Mouse (Mus musculus): ENCODE measurements at regions not wholly inside any gene's neighbourhood (a gene's known extent, or its start where the extent isn't known, plus 50 kb on each side); places are given as distances from the start of the nearest gene placed in this dataset.

DNA sequence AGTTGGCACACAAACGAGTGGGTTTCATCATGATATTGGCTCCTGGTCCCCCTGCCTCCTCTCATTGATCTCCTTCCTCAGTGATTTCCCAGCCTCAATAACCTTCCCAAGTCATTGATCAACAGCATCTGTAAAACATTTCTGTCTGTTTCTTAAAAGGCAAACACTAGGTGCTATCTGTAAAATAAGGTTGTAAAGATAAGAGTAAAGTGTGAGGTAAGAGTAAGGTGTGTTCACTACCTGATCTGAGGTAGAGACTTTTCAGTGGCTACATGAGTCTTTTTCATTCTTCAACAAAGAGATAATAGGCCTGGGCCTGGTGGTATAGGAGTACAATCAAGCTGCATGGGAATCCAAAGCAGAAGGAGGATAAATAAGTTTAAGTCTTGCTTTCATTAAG is 55.7 kb downstream of the Plk2 start:
- DNase-seq, result no peak

- DNase-seq, result no peak
Observed at GRCm38 (mm10) chr13:110452009-110452525, 57.2 kb downstream of the Plk2 start.

- DNase-seq, result no peak
Observed at GRCm38 (mm10) chr13:110455085-110455484, 60.2 kb downstream of the Plk2 start.

- no peak for DNase-seq
Observed at GRCm38 (mm10) chr13:110455569-110456196, 60.8 kb downstream of the Plk2 start.

DNA sequence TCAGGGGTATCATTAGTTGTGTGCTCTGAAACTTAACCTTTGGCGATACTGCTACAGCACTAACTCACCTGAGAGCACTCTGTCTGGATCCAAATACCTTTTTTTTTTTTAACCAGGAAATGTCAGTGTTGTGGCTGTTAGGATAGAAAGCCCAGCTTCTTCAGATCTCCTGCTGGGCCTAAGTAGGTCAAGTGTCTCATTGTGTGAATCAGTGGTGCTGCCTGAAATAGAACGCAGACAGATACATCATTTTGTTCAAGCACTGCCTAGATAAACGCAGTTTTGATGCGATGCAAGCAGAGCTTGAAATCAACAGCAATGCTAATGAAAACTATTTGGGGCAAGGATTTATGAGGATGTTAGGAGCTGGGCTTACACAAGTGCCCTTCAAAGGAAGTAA is 63.9 kb downstream of the Plk2 start:
- DNase-seq, result no peak

DNA sequence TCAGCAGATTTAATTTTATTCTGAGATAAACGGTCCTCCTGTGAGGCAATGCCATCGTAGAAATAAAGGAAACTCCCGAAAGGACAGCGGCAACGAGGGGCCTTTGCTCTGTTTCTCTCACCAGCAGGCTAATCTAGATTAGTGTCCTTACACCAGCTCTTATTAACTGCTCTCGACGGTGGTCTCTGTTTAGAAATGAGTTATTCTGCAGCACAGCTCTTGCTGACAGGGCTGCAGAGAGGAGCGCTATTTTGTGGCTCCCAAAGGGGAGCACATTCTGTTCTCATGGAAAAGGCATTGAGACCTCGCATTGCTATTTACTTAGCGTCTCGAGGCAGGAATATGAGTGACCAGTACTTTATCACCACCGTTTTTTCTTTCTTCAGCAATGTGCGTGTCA is 66.7 kb downstream of the Plk2 start:
- DNase-seq, result no peak

- no peak for DNase-seq
Observed at GRCm38 (mm10) chr13:110471526-110471925, 76.7 kb downstream of the Plk2 start.

DNA sequence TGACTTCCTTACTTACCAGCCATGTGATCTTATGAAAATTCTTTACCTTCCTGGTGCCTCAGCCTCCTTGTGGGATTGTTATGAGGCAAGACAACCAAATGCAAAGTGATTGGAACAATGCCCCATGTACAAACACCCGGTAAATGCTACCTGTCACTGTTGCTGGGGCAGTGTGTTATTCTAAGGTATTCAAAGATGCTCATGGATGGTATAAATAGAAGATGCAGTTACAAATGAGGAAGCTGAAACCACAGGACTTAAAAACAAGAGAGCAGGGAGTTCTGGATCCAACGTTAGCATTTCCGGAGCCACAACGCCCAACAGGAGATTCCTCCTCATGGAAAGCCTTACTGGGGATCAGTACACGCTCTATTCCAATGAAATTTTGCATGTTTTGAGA is 82.9 kb downstream of the Plk2 start:
- DNase-seq, result no peak

GRCm38 (mm10) chr13:110484358-110484940 is 89.6 kb downstream of the Plk2 start:
- DNase-seq, result no peak

DNA sequence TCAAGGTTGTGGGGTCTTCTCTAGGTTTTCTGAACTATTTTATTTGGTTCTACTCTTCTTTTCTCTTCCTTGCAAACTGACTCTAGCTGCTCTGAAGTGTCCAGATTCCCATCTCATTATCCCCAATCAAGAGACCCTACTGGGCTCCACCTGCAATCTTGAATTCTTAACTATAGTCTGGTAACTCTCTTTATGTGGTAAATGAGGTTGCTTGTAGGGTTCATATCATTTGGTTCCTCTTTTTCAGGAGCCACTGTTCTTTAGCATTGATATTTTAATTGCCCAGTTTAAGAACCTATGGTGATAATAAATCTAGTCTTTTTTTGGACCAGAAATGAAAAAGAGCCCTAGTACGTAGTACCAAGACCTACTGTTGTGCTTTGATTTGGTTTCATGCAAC is 90.7 kb downstream of the Plk2 start:
- no peak for DNase-seq

DNA sequence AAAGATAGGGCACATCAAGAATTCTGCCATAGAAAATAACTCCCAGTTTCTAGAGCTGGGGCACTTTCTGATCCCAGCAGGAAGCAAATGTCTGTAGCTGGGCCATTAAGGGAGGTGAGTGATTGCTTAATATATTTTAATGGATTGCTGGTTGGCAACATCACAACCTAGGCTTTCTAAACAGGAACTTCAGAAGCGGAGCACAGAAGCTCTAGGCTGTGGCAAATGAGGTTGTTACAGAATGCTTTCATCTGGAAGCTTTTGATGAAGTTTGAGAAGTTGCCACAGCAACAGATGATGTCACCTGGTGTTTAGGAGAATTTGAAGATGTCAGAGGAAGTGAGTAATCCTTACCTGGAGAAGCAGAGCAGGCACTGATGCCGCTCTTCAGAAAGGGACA is 95.3 kb downstream of the Plk2 start:
- no peak for DNase-seq

DNA sequence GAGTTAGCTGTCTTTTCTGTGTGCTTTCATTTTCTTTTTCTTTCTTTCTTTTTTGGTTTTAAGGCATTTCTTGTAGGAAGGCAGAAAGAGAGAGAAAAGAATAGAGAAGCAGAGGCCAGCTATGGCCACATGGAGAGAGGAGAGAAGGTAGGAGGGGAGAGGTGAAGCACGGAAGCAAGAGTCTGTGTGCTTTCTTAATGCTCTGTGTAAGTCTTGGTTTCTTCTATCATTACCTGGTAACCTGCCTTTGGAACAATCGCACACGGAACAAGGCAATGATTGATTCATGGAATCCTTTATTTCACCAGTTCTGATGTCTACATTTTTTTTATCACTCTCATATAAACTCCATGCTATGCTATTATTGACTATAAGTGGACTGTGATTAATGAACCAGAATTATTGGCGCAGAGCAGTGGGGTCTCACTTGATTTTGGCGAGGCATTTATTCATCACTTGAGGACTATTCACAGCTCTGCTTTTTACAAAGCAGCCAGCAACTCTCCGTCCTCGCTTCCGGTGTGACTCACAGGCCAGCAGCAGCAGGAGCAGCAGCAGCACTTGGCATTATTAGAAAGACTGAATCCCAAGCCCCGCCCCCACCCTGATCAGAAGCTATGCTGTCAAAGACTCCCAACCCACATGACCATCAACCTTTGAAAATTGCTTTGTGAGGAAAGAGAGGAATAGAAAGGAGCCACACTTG is 97.6 kb downstream of the Plk2 start:
- DNase-seq, result peak; percentile 27

DNA sequence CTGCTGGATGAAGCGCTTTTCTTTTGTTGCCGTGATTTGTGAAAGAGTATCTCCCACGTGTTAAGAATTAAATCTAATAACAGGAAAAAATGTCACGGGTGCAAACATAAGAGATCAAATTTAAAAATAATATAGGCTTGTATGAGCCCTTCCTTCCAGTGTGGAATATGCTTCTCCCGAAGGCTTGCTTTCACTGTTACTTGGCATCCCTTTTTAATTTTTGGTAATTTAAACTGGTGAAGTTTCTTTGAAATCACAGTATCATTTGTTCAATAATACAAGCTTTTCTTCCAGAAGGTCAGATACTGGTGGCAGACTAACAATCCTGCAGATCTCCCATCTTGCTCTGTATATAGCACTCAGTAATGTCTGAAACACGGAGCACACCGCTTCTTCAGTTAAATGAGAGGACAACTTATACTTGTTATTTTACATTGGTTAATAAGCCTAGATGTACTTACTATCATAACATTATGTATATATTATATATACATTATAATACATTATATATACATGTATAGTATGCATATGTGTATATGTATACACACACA is 98.2 kb downstream of the Plk2 start:
- no peak for DNase-seq

GRCm38 (mm10) chr13:110497461-110497860 is 102.6 kb downstream of the Plk2 start:
- DNase-seq, result no peak

DNA sequence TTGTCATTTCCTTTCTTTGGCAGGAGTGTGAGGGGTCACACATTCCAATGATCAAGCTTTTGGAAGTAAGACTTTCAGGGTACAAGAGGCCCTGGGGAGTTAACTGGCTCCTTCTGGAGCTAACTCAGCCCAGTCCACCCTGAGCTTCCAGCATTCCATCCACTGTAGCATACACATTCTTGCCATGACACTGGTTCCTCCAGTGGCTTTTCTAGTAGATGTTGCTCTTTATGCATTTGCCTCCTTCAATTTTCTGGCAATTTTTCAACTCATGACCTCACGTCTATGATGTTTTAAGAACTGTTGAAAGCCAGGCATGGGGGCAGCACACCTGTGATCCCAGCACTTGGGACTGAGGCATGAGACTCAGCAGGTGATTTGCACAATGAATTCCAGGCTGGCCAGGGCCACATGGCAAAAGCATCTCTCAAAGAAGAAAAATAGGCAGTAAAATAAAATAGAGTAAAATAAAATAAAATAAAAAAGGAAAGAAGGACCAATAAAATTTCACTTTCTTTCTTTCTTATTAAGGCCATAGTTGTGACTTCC is 113.0 kb downstream of the Plk2 start:
- DNase-seq, result no peak

DNA sequence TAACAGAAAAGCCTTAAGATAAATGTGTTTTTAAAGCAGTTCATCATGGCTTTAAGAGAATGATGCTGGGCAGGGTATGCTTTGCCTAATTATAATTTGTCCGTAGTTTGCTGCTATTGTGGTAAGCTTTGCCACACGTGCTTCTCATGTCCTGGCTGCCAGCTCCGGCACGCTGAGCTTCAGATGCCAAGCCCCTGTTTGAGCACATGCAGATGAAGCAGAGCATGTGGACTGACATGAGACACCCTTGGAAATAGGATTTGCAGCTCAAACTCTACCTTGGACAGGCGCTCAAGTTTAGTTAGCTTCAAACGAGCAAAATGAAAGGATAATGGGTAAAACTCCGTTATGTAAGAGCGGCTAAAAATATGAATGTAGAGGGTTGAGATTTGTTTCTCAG is 123.1 kb downstream of the Plk2 start:
- DNase-seq, result no peak

DNA sequence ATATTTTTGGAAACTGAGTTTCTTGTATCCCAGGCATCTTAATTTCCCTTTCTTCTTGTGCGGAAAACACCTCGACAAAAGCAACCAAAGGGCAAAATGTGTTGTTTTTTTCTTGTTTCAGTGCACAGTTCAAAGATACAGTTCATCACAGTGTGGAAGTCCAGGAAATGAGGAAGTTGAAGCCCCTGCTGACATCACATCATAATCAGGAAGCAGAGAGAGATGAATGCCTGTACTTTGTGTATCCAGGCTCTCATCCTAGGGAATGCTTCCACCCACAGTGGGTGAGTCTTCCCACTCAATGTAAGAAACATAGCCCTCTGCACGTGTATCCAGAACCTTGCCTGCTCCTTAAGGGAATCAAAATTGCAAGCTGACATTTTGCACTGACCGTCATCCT is 128.1 kb downstream of the Plk2 start:
- DNase-seq, result no peak

DNA sequence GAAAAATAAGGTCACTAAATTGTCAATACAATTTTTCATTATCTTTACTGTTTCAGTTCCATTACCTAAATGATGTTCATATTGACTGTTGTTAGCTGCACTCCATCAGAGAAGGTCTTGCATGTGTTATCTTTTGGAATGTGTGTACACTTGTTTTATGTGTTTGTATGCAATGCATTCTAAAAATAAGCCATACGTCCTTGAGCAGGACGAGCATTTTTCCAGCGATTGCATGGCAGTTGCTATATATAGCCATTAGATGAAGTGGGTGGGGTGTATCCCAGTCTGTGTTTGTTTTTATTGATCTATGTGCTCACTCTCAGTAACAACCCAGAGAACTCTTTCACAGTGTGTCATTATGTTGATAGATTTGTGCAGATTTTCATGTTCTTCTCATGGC is 132.8 kb downstream of the Plk2 start:
- no peak for DNase-seq

DNA sequence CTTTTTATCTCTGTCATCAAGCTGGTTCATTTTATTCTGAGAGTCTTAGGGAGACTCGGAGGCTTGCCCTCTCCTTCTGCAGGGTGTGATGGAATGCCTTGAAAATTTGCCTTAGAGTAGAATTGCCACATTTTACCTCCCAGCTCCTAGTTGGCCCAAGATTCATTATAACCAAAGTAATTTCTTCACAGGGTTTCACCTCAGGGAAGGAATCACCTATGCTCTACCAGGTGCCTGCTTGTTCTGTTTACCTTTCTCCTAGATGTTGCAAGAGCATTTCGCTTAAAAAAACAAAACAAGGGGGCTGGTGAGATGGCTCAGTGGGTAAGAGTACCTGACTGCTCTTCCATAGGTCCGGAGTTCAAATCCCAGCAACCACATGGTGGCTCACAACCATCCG is 134.8 kb downstream of the Plk2 start:
- no peak for DNase-seq

- DNase-seq, result peak; percentile 65
Observed at GRCm38 (mm10) chr13:110534320-110534764, 139.5 kb downstream of the Plk2 start.

GRCm38 (mm10) chr13:110535785-110536184 is 140.9 kb downstream of the Plk2 start:
- DNase-seq, result no peak

GRCm38 (mm10) chr13:110537960-110538463 is 143.2 kb downstream of the Plk2 start:
- DNase-seq, result peak; percentile 75

GRCm38 (mm10) chr13:110540543-110541265 is 145.9 kb downstream of the Plk2 start:
- DNase-seq, result no peak
